Mouse (Mus musculus) forebrain, embryonic 11.5 days (tissue): ENCODE results near the gene Fbxo11. TPM values are rescaled to one million over a fixed set of nuclear protein-coding genes. Genes with fewer than 3 reads are reported as not detected.

ENCODE experiments used
- ATAC-seq: fragments of 200-750 bp; cut with Nextera tagmentation; replicated peaks from 2 replicates; pipeline ENCODE4 v1.8.0; 2017; ENCODE audit warnings: moderate TSS enrichment; ENCODE audit not compliant: low FRiP score
- DNase-seq: peaks from one replicate; pipeline ENCODE4 v3.0.0-alpha.2; 2017; ENCODE audit warnings: low spot score
- H3K27ac ChIP-seq: fragments of 300-500 bp; sonication (generic); 2 replicates; pipeline ENCODE4 v1.5.1; 2014; ENCODE audit warnings: low read depth, low read length
- H3K27me3 ChIP-seq: fragments of 300-500 bp; sonication (generic); 2 replicates; pipeline ENCODE4 v1.6.1; 2014; ENCODE audit warnings: mild to moderate bottlenecking, low read length, mixed read lengths; ENCODE audit not compliant: control insufficient read depth, insufficient read depth
- H3K36me3 ChIP-seq: fragments of 300-500 bp; sonication (generic); 2 replicates; pipeline ENCODE4 v1.6.1; 2014; ENCODE audit warnings: mild to moderate bottlenecking, low read length, moderate library complexity, mixed read lengths; ENCODE audit not compliant: control insufficient read depth, insufficient read depth
- H3K4me1 ChIP-seq: fragments of 300-500 bp; sonication (generic); replicated peaks from 2 replicates; pipeline ENCODE4 v1.6.1; 2014; ENCODE audit warnings: low read length, mixed read lengths; ENCODE audit not compliant: control insufficient read depth, insufficient read depth
- H3K4me2 ChIP-seq: fragments of 300-500 bp; sonication (generic); 2 replicates; pipeline ENCODE4 v1.6.1; 2014; ENCODE audit warnings: low read depth, mild to moderate bottlenecking, low read length, moderate library complexity, mixed read lengths; ENCODE audit not compliant: severe bottlenecking
- H3K4me3 ChIP-seq: fragments of 300-500 bp; sonication (generic); 2 replicates; pipeline ENCODE4 v1.5.1; 2014; ENCODE audit warnings: low read depth, low read length
- H3K9ac ChIP-seq: fragments of 300-500 bp; sonication (generic); 2 replicates; pipeline ENCODE4 v1.6.1; 2014; ENCODE audit warnings: low read length
- H3K9me3 ChIP-seq: fragments of 300-500 bp; sonication (generic); 2 replicates; pipeline ENCODE4 v1.6.1; 2016; ENCODE audit warnings: low read length, mixed read lengths; ENCODE audit not compliant: control insufficient read depth
- WGBS: fragments of 180-500 bp; shearing (Covaris S2); extraction: QIAGEN DNeasy Blood & Tissue Kit; methylation state at CpG from one replicate; pipeline ENCODE4 v1.1.7; 2014; 5-methylcytosine and 5-hydroxymethylcytosine counted together
- polyA plus RNA-seq: library from polyadenylated mRNA; unstranded; fragments of >200 nt; fragmentation: Nextera tagmentation; extraction: Ambion mirVana; gene quantifications from 2 replicates; pipeline ENCODE4 v1.2.1, GENCODE M21; 2014

Gene Fbxo11
- polyA plus RNA-seq, 1 experiment from 2014 or later: 40.0 TPM

DNA sequence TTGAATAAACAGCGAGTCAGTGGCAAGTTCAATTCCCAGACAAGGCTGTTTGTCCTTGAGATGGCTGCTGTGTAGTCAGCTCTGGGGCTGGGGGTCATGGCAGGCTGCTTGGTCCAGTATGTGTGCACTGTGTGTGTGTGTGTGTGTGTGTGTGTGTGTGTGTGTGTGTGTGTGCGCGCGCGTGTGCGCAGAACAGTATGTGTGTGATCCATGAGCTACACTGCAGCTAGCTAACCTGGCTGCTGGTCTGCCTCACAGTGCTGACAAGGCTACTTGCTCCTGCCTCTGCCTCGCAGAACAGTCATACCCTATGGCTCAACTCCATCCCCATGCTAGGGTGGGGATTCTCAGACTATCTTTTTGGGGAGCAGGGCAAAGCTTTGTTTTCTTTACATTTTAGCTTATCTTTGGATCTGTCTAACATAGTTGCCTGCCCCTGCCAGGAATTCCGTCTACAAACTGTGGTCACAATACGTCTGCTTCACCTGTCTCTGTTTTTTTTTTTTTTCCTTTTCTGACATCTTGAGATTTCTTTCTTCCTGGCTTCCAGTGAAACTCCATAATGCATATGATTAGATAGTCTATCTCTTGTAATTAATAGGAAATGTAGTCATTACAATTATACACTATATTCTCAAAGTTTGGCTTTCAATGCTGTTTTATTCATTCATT, 33.2 kb upstream of the Fbxo11 start:
- no peaks in the 10 kb centered on the region for H3K36me3 ChIP-seq
- H3K4me3 ChIP-seq: no peak overlapping the region
- H3K27me3 ChIP-seq: no peaks in the 10 kb centered on the region
- no peaks in the 10 kb centered on the region for H3K4me1 ChIP-seq
- WGBS: 95% methylated on average over 9 of the region's 9 CpGs
- DNase-seq (no peak), ATAC-seq (no peak)
- no peak overlapping the region for H3K4me2 ChIP-seq
- H3K27ac ChIP-seq: no peak overlapping the region
- H3K9me3 ChIP-seq: no peaks in the 10 kb centered on the region
- H3K9ac ChIP-seq: no peak overlapping the region

GRCm38 (mm10) chr17:88097543-88097942, 32.5 kb upstream of the Fbxo11 start:
- Histone ChIP-seq H3K27ac (no peak overlapping the region), H3K4me2 (no peak overlapping the region), H3K36me3 (no peaks in the 10 kb centered on the region), H3K4me3 (no peak overlapping the region), H3K9ac (no peak overlapping the region), H3K9me3 (no peaks in the 10 kb centered on the region), H3K27me3 (no peaks in the 10 kb centered on the region), H3K4me1 (no peaks in the 10 kb centered on the region)
- ATAC-seq (no peak), DNase-seq (no peak)
- WGBS: 83% methylated on average over 3 of the region's 3 CpGs

DNA sequence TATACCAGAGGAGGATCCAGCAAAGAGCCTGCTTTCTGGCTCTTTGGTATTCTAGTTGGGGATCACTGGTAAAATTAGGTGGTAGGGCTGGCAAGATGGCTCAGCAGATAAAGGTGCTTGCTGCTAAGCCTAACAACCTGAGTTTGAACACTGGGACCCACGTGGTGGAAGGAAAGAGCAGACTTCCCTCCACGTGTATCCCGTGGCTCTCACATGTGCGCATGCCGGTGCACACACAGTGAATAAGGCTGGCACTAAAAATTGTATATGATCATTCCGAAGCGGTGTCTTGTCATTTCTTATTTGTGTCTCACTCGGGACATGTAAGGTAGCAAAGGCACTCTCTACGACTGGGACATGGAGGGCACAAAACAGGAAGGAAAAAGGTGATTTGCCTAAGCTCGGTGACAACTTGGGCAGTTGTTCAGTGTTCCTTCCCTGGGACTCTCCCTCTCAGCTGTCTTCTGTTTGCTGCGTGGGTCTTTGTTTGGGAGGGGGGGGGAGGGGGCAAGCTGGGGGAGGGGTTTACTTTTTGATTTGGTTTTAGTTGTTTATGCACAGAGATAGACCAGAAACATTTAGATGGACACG, 31.8 kb upstream of the Fbxo11 start:
- no peak overlapping the region for H3K4me2 ChIP-seq
- H3K9me3 ChIP-seq: no peaks in the 10 kb centered on the region
- DNase-seq (no peak), ATAC-seq (no peak)
- H3K4me3 ChIP-seq: no peak overlapping the region
- WGBS: 88% methylated on average over 12 of the region's 12 CpGs
- H3K4me1 ChIP-seq: no peaks in the 10 kb centered on the region
- H3K27ac ChIP-seq: no peak overlapping the region
- no peaks in the 10 kb centered on the region for H3K36me3 ChIP-seq
- no peak overlapping the region for H3K9ac ChIP-seq
- no peaks in the 10 kb centered on the region for H3K27me3 ChIP-seq

DNA sequence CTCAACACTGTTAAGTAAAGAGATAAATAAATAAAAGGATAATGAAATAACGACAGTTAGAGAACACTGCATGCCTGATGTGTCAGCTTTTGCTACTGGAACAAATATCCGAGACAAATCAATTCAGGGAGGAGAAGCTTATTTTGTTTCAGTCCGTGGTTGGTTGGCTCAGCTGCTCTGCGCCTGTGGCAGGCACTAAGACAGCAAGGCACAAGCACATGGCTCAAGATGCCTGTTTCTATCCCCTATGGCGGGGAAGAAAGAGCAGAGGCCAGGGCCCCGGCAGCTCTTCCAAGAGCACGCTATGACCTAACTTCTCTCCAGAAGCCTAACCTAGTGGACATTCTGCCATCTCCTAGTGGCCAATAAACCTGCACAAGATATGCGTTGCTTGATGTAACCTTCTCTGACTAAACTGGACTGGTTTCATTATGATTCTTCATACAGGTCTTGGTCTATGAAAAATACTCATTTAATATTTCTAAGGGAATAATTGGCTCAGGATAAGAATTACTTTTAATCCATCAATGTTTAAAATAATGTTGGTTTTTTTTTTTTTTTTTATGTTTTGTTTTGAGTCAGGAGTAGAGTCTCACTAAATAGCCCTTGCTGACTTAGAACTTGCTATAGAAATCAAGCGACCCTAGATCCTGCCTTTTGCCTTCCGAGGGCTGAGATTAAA, 30.6 kb upstream of the Fbxo11 start:
- H3K27ac ChIP-seq: no peak overlapping the region
- no peaks in the 10 kb centered on the region for H3K4me1 ChIP-seq
- ATAC-seq (no peak), DNase-seq (no peak)
- WGBS: 85% methylated on average over 10 of the region's 10 CpGs
- H3K4me3 ChIP-seq: no peak overlapping the region
- no peak overlapping the region for H3K9ac ChIP-seq
- no peak overlapping the region for H3K4me2 ChIP-seq
- no peaks in the 10 kb centered on the region for H3K9me3 ChIP-seq
- H3K36me3 ChIP-seq: no peaks in the 10 kb centered on the region
- H3K27me3 ChIP-seq: no peaks in the 10 kb centered on the region

DNA sequence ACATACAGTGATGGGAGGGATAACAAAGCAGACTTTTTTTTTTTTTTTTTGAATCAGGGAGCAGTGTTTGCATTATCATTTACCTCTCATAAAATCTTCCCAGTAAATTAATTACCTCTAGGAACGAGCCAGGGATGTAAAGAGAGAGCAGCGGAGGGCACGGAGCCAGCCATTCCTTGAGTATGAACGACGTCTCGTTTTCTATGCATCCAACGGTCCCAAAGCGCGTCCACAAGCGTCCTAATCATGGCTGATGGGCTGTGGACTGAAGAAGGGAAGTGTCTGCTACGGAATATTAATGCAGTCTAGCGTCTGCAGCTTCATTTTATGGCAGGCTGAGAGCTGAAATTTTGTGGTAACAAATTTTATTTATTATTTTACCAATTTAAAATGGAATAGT, 29.2 kb upstream of the Fbxo11 start:
- no peak overlapping the region for H3K4me2 ChIP-seq
- ATAC-seq (no peak), DNase-seq (no peak)
- 83% methylated on average over 12 of the region's 12 CpGs for whole genome bisulfite sequencing
- no peak overlapping the region for H3K9ac ChIP-seq
- no peaks in the 10 kb centered on the region for H3K9me3 ChIP-seq
- H3K36me3 ChIP-seq: no peaks in the 10 kb centered on the region
- no peaks in the 10 kb centered on the region for H3K27me3 ChIP-seq
- H3K27ac ChIP-seq: no peak overlapping the region
- no peaks in the 10 kb centered on the region for H3K4me1 ChIP-seq
- H3K4me3 ChIP-seq: no peak overlapping the region

DNA sequence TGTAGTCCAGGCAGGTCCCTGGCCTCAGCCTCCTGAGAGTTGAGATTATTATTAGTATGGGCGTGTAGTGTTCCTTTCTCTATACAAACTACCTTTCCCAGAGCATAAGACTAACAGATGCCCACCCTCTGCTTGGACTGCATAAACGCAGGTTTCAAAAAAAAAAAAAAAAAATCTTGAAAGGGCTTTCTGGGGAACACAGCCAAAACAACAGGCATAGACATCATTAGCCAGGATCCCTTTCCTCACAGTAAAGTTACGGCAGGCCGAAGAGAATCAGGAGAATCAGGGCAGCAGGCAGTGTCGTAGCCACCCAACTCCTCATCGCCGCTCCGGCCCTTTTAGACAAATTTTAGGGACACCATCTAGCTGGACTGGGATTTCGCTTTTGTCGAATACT, 28.7 kb upstream of the Fbxo11 start:
- Histone ChIP-seq H3K4me1 (no peaks in the 10 kb centered on the region), H3K36me3 (no peaks in the 10 kb centered on the region), H3K9me3 (no peaks in the 10 kb centered on the region), H3K27me3 (no peaks in the 10 kb centered on the region), H3K4me3 (no peak overlapping the region), H3K9ac (no peak overlapping the region), H3K27ac (no peak overlapping the region), H3K4me2 (no peak overlapping the region)
- 89% methylated on average over 10 of the region's 10 CpGs for WGBS
- no peak for ATAC-seq
- DNase-seq: no peak

DNA sequence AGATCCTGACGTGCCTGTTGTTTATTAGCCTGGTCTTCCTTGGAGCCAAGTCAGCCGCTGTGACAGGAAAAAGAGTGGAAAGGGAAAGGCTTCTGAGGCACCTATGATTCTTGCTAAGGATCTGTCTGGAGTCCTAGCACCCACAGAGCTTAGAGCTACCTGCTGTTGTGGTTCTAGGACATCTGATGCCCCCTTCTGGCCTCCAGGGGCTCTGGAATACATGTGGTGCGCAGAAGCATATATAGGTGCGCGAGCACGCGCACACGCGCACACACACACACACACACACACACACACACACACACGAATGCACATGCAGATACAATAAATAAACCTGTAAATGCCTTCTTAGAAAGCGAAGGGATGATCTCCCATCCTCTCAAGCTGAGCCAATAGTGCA, 20.9 kb upstream of the Fbxo11 start:
- DNase-seq: no peak
- Histone ChIP-seq H3K27ac (no peak overlapping the region), H3K4me2 (no peak overlapping the region), H3K9me3 (no peaks in the 10 kb centered on the region), H3K4me3 (no peak overlapping the region), H3K9ac (no peak overlapping the region), H3K36me3 (no peaks in the 10 kb centered on the region), H3K4me1 (no peaks in the 10 kb centered on the region), H3K27me3 (no peaks in the 10 kb centered on the region)
- WGBS: 92% methylated on average over 11 of the region's 11 CpGs
- no peak for ATAC-seq

GRCm38 (mm10) chr17:88081446-88081845, 16.4 kb upstream of the Fbxo11 start:
- Histone ChIP-seq H3K36me3 (no peaks in the 10 kb centered on the region), H3K27me3 (no peaks in the 10 kb centered on the region), H3K27ac (no peak overlapping the region), H3K4me2 (no peak overlapping the region), H3K9me3 (no peaks in the 10 kb centered on the region), H3K4me1 (no peaks in the 10 kb centered on the region), H3K4me3 (no peak overlapping the region), H3K9ac (no peak overlapping the region)
- ATAC-seq (no peak), DNase-seq (no peak)
- WGBS: 90% methylated on average over 6 of the region's 6 CpGs

DNA sequence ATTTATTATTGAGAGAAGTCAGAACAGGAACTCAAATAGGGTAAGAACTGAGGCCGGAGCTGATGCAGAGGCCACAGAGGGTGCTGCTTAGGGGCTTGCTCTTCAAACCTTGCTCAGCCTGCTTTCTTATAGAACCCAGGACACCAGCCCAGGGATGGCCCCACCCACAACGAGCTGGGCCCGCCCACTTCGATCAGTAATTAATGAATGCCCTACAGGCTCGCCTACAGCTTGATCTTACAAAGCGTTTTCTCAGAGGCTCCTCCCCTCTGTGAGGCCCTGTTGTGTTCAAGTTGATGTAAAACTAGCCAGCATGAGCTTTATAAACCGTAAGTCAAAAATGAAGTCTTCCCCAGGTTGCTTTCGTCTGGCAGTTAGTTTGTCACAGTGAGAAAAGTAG, 14.7 kb upstream of the Fbxo11 start:
- ATAC-seq (no peak), DNase-seq (no peak)
- H3K27ac ChIP-seq: no peak overlapping the region
- no peaks in the 10 kb centered on the region for H3K27me3 ChIP-seq
- WGBS: 86% methylated on average over 8 of the region's 8 CpGs
- H3K4me1 ChIP-seq: no peaks in the 10 kb centered on the region
- H3K4me3 ChIP-seq: no peak overlapping the region
- H3K9ac ChIP-seq: no peak overlapping the region
- no peak overlapping the region for H3K4me2 ChIP-seq
- no peaks in the 10 kb centered on the region for H3K9me3 ChIP-seq
- no peaks in the 10 kb centered on the region for H3K36me3 ChIP-seq
